Mouse (Mus musculus): ENCODE data around the gene Zbtb16. TPM values are rescaled to one million over a fixed set of nuclear protein-coding genes. Genes with fewer than 3 reads are reported as not detected.

Gene Zbtb16
- total and polyA plus RNA-seq, 3 experiments, result 15.7 to 150 (median 149) TPM

GRCm38 (mm10) chr9:48633147-48633546, 202.9 kb downstream of the Zbtb16 start:
- H3K27ac ChIP-seq, result no peak overlapping the region
- no peaks in the 10 kb centered on the region for H3K79me2 ChIP-seq (replicated peaks; ENCODE audit: control insufficient read depth, insufficient read depth, low read length)
- H3K4me3 ChIP-seq, result no peak overlapping the region
- WGBS, result 70% methylated on average over 6 of the region's 6 CpGs
- no peaks in the 10 kb centered on the region for H3K36me3 ChIP-seq (ENCODE audit: control insufficient read depth, insufficient read depth, low read length)
- intact Hi-C loops (cut with DNase I), result no loop called here
- DNase-seq, result peak in 1 of 2 experiments; percentile 1
- TF ChIP-seq EP300 (IDR thresholded peaks at IDR 0.05; ENCODE audit: insufficient read depth, low read depth, low read length) (no peak), POLR2A (IDR thresholded peaks at IDR 0.05; ENCODE audit: insufficient read depth, low read depth, low read length) (no peak), CTCF (IDR thresholded peaks at IDR 0.05) (no peak)
- H3K4me1 ChIP-seq (ENCODE audit: control insufficient read depth, insufficient read depth, low read length), result no peaks in the 10 kb centered on the region
- H3K9ac ChIP-seq (ENCODE audit: low read depth, low read length), result no peak overlapping the region
- H3K27me3 ChIP-seq (ENCODE audit: control insufficient read depth, insufficient read depth, low read length), result no peaks in the 10 kb centered on the region

DNA sequence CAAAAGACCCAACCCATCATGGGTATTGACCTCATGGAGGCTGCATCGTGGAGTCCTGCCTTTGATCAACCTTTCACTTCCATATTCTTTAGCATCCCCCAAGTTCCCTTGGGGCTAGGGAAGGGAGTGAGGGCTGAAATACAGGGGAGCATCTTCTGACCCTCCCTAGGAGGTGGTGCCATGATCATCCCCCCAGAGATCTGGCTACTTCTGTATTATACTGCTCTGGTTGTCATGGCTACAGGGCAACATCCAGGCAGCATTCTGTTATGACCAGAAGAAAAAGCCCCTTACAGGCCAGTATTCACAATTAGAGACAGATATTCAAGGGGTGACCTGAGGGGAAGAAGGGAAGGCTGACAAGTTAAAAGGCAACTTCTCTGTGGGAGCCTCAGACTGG, 216.8 kb downstream of the Zbtb16 start:
- H3K36me3 ChIP-seq (ENCODE audit: control insufficient read depth, insufficient read depth, low read length), result no peaks in the 10 kb centered on the region
- H3K27me3 ChIP-seq (ENCODE audit: control insufficient read depth, insufficient read depth, low read length), result peaks cover 1% of the 10 kb centered on the region; the same call in 1 of the 2 replicates
- intact Hi-C loops (cut with DNase I), result loop anchor here (2.0 to 10.0 kb wide), 4 partner anchors 32 to 366 kb away; partner anchors contain the start of gene Usp28
- H3K27ac ChIP-seq, result no peak overlapping the region
- no peaks in the 10 kb centered on the region for H3K79me2 ChIP-seq (replicated peaks; ENCODE audit: control insufficient read depth, insufficient read depth, low read length)
- no peak overlapping the region for H3K4me3 ChIP-seq
- H3K4me1 ChIP-seq (ENCODE audit: control insufficient read depth, insufficient read depth, low read length), result peaks cover 8% of the 10 kb centered on the region
- TF ChIP-seq CTCF (IDR thresholded peaks at IDR 0.05) (no peak), EP300 (IDR thresholded peaks at IDR 0.05; ENCODE audit: insufficient read depth, low read depth, low read length) (no peak), POLR2A (IDR thresholded peaks at IDR 0.05; ENCODE audit: insufficient read depth, low read depth, low read length) (no peak)
- no peak overlapping the region for H3K9ac ChIP-seq (ENCODE audit: low read depth, low read length)
- 61% methylated on average over 1 of the region's 1 CpGs for WGBS
- DNase-seq, result peak in 1 of 2 experiments; percentile 0

DNA sequence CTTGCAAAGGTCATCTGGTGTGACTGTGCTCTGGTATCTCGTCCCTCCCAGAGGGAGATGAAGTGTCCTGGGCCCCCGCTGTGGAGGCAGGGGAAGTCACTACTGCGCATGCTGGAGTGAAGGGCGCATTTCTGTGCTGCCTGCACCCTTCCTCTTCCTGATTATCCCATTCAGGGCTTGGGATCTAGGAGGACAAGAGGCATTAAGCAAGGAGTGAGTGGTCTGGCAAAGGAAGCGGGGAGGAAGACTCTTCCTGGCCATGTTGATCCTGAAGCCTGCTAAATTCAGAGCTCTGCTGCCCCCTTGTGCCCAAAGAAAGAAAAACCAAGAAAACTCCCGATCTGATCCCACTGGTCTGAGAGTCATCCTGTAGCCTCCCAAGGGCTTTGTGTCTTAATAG, 217.4 kb downstream of the Zbtb16 start:
- intact Hi-C loops (cut with DNase I), result loop anchor here (2.0 to 10.0 kb wide), 4 partner anchors 32 to 366 kb away; partner anchors contain the start of gene Usp28
- DNase-seq, result peak; percentile 75
- TF ChIP-seq POLR2A (IDR thresholded peaks at IDR 0.05; ENCODE audit: insufficient read depth, low read depth, low read length) (no peak), EP300 (IDR thresholded peaks at IDR 0.05; ENCODE audit: insufficient read depth, low read depth, low read length) (no peak), CTCF (IDR thresholded peaks at IDR 0.05) (peak; percentile 83)
- peak overlapping the region; percentile 30 for H3K4me3 ChIP-seq
- H3K4me1 ChIP-seq (ENCODE audit: control insufficient read depth, insufficient read depth, low read length), result peaks cover 8% of the 10 kb centered on the region
- H3K36me3 ChIP-seq (ENCODE audit: control insufficient read depth, insufficient read depth, low read length), result no peaks in the 10 kb centered on the region
- 2% methylated on average over 6 of the region's 6 CpGs for WGBS
- H3K27me3 ChIP-seq (ENCODE audit: control insufficient read depth, insufficient read depth, low read length), result peaks cover 1% of the 10 kb centered on the region; the same call in 1 of the 2 replicates
- H3K79me2 ChIP-seq (replicated peaks; ENCODE audit: control insufficient read depth, insufficient read depth, low read length), result no peaks in the 10 kb centered on the region
- H3K27ac ChIP-seq, result peak overlapping the region; percentile 76
- 0 out of 2 replicates have a peak overlapping the region, but pooled peaks have one; percentile 36 for H3K9ac ChIP-seq (ENCODE audit: low read depth, low read length)

- DNase-seq, result peak; percentile 78 to 88
- intact Hi-C loops (cut with DNase I), result loop anchor here (2.0 to 10.0 kb wide), 4 partner anchors 31 to 367 kb away; partner anchors contain the start of gene Usp28
- Histone ChIP-seq H3K27me3 (ENCODE audit: control insufficient read depth, insufficient read depth, low read length) (peaks cover 1% of the 10 kb centered on the region; the same call in 1 of the 2 replicates), H3K9ac (ENCODE audit: low read depth, low read length) (no peak overlapping the region), H3K4me1 (ENCODE audit: control insufficient read depth, insufficient read depth, low read length) (peaks cover 8% of the 10 kb centered on the region), H3K79me2 (replicated peaks; ENCODE audit: control insufficient read depth, insufficient read depth, low read length) (no peaks in the 10 kb centered on the region), H3K4me3 (peak overlapping the region; percentile 30), H3K36me3 (ENCODE audit: control insufficient read depth, insufficient read depth, low read length) (no peaks in the 10 kb centered on the region), H3K27ac (peak overlapping the region; percentile 76)
- TF ChIP-seq CTCF (IDR thresholded peaks at IDR 0.05) (no peak), EP300 (IDR thresholded peaks at IDR 0.05; ENCODE audit: insufficient read depth, low read depth, low read length) (peak; percentile 64)
- WGBS, result 37% methylated on average over 8 of the region's 8 CpGs
These were observed 217.9 kb downstream of the Zbtb16 start for GRCm38 (mm10) chr9:48618111-48618510.

GRCm38 (mm10) chr9:48617511-48618010, 218.5 kb downstream of the Zbtb16 start:
- peak overlapping the region; percentile 76; the same call in 1 of the 2 replicates for H3K27ac ChIP-seq
- no peak for TF ChIP-seq EP300 (IDR thresholded peaks at IDR 0.05; ENCODE audit: insufficient read depth, low read depth, low read length)
- TF ChIP-seq POLR2A (IDR thresholded peaks at IDR 0.05; ENCODE audit: insufficient read depth, low read depth, low read length), result no peak
- no peak for TF ChIP-seq CTCF (IDR thresholded peaks at IDR 0.05)
- H3K9ac ChIP-seq (ENCODE audit: low read depth, low read length), result no peak overlapping the region
- H3K4me3 ChIP-seq, result no peak overlapping the region
- intact Hi-C loops (cut with DNase I), result loop anchor here (2.0 to 10.0 kb wide), 4 partner anchors 31 to 367 kb away; partner anchors contain the start of gene Usp28
- peaks cover under 1% of the 10 kb centered on the region; the same call in 1 of the 2 replicates for H3K27me3 ChIP-seq (ENCODE audit: control insufficient read depth, insufficient read depth, low read length)
- H3K79me2 ChIP-seq (replicated peaks; ENCODE audit: control insufficient read depth, insufficient read depth, low read length), result no peaks in the 10 kb centered on the region
- DNase-seq, result peak in 1 of 2 experiments; percentile 25
- WGBS, result 43% methylated on average over 3 of the region's 3 CpGs
- peaks cover 8% of the 10 kb centered on the region for H3K4me1 ChIP-seq (ENCODE audit: control insufficient read depth, insufficient read depth, low read length)
- H3K36me3 ChIP-seq (ENCODE audit: control insufficient read depth, insufficient read depth, low read length), result no peaks in the 10 kb centered on the region

- 76% methylated on average over 4 of the region's 4 CpGs for WGBS
- Histone ChIP-seq H3K27me3 (ENCODE audit: control insufficient read depth, insufficient read depth, low read length) (no peaks in the 10 kb centered on the region), H3K27ac (no peak overlapping the region), H3K4me3 (no peak overlapping the region), H3K79me2 (replicated peaks; ENCODE audit: control insufficient read depth, insufficient read depth, low read length) (no peaks in the 10 kb centered on the region), H3K9ac (ENCODE audit: low read depth, low read length) (no peak overlapping the region), H3K36me3 (ENCODE audit: control insufficient read depth, insufficient read depth, low read length) (no peaks in the 10 kb centered on the region), H3K4me1 (ENCODE audit: control insufficient read depth, insufficient read depth, low read length) (peaks cover 9% of the 10 kb centered on the region)
- TF ChIP-seq EP300 (IDR thresholded peaks at IDR 0.05; ENCODE audit: insufficient read depth, low read depth, low read length) (no peak), CTCF (IDR thresholded peaks at IDR 0.05) (no peak), POLR2A (IDR thresholded peaks at IDR 0.05; ENCODE audit: insufficient read depth, low read depth, low read length) (no peak)
- intact Hi-C loops (cut with DNase I), result loop anchor here (10.0 kb wide), 2 partner anchors 348 to 372 kb away; partner anchors contain the start of gene Usp28
- DNase-seq, result no peak
These were observed 222.8 kb downstream of the Zbtb16 start for GRCm38 (mm10) chr9:48613221-48613620.
